Mouse (Mus musculus) cerebellum, adult 2 months (tissue): ENCODE data around the gene Zxdc.

Experiments used
- CTCF ChIP-seq: fragments of 200-500 bp; IDR thresholded peaks from 2 replicates; pipeline ENCODE4 v1.5.1; 2011; ENCODE audit warnings: low read depth, mild to moderate bottlenecking, control low read depth, low read length, moderate library complexity, borderline replicate concordance; ENCODE audit not compliant: insufficient read depth
- POLR2A ChIP-seq: fragments of 200-500 bp; IDR thresholded peaks from 2 replicates; pipeline ENCODE4 v1.6.1; 2011; ENCODE audit warnings: low read length, control low read depth, borderline replicate concordance; ENCODE audit not compliant: insufficient read depth

- no peak for TF ChIP-seq CTCF
- TF ChIP-seq POLR2A = no peak
Measured at GRCm38 (mm10) chr6:90360922-90361614, 8.2 kb upstream of the Zxdc start.
